Mouse (Mus musculus): ENCODE measurements around the gene Polg2.
"Not testable (repeated sequence)": the region's sequence is repeated elsewhere in the genome, so short reads cannot be mapped to it uniquely, and the experiment has no call there.

Polg2 gene

GRCm38 (mm10) chr11:106727967-106728366, 51.4 kb downstream of the Polg2 start:
- in situ Hi-C loops (cut with MboI, MseI), result no loop called here

- in situ Hi-C loops (cut with MboI, MseI), result not testable (repeated sequence)
These were observed 54.5 kb downstream of the Polg2 start for GRCm38 (mm10) chr11:106724916-106725235.

GRCm38 (mm10) chr11:106724176-106724915, 55.0 kb downstream of the Polg2 start:
- in situ Hi-C loops (cut with MboI, MseI), result no loop called here

GRCm38 (mm10) chr11:106723611-106724125, 55.7 kb downstream of the Polg2 start:
- in situ Hi-C loops (cut with MboI, MseI), result no loop called here

- in situ Hi-C loops (cut with MboI, MseI), result no loop called here
These were observed 56.4 kb downstream of the Polg2 start for GRCm38 (mm10) chr11:106722831-106723361.

GRCm38 (mm10) chr11:106720379-106720778, 59.0 kb downstream of the Polg2 start:
- in situ Hi-C loops (cut with MboI, MseI), result no loop called here

Measured in regulatory T cell (primary cell).